10 mouse cellular contexts compared by ENCODE assay signal in the genomic region with DNA sequence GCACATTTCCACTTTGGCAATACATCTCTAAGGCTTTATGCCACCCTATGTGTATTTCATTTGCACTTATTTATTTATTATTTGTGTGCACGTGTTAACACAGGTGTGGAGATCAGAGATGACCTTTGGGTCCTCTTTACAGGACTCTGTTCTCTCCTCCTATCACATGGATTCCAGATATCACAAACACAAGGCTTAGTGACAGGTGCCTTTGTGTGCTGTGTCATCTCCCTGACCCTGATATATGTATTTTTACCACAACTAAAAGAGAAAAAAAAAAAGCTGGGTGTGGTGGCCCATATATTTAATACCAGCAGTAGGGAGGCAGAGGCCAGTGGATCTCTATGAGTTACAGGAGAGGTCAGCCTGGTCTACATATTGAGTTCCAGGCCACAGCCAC. TPM values are rescaled to one million over a fixed set of nuclear protein-coding genes. Genes with fewer than 3 reads are reported as not detected.
DNase-seq lines count a peak whose midpoint lies in the region; ATAC-seq and TF ChIP-seq lines count a peak whose summit lies in the region.
"Had no signal": no experiment of that assay in that cellular context is flagged by ENCODE, and none has a peak within 500 bp of the region (broad histone marks: within the 10 kb centered on the region; RNA-seq: fewer than 3 reads in every experiment).

No protein-coding gene starts in this region.

- H3K9ac ChIP-seq in heart, embryonic 13.5 days = peak overlapping the region; percentile 77
- no peak overlapping the region for H3K9ac ChIP-seq in heart, embryonic 12.5 days
- H3K9ac ChIP-seq in MEL (ENCODE audit: control insufficient read depth, low read depth, low read length, poor library complexity, severe bottlenecking) = peak overlapping the region; percentile 64
- 0 out of 2 replicates have a peak overlapping the region, but pooled peaks have one; percentile 66 for H3K9ac ChIP-seq in hindbrain, embryonic 12.5 days

- no peak for ATAC-seq in heart, embryonic 13.5 days (ENCODE audit: extremely low read depth, insufficient number of reproducible peaks, low FRiP score, low TSS enrichment)
- ATAC-seq in heart, embryonic 12.5 days (ENCODE audit: insufficient number of reproducible peaks, low FRiP score) = no peak
- no peak for ATAC-seq in hindbrain, embryonic 12.5 days (ENCODE audit: low FRiP score)
- no peak for ATAC-seq in granulocyte monocyte progenitor cell, adult 5-6 weeks (replicated peaks; ENCODE audit: poor library complexity, severe bottlenecking)

- no peak overlapping the region for H3K4me3 ChIP-seq in heart, embryonic 13.5 days
- H3K4me3 ChIP-seq in heart, embryonic 12.5 days = no peak overlapping the region
- H3K4me3 ChIP-seq in MEL (ENCODE audit: control insufficient read depth in 1 of 2, insufficient read depth in 1 of 2, low read depth in 2 of 2, low read length in 2 of 2) = peak overlapping the region; percentile 52 to 67
- no peak overlapping the region for H3K4me3 ChIP-seq in hindbrain, embryonic 12.5 days
- 0 out of 2 replicates have a peak overlapping the region, but pooled peaks have one; percentile 52 for H3K4me3 ChIP-seq in midbrain, embryonic 10.5 days

- TF ChIP-seq POLR2A in MEL (IDR thresholded peaks at IDR 0.05; ENCODE audit: control insufficient read depth in 1 of 2, insufficient read depth in 1 of 2, low read depth in 1 of 2, low read length in 2 of 2, poor library complexity in 1 of 2) = no peak

- TF ChIP-seq RAD21 in MEL (IDR thresholded peaks at IDR 0.05; ENCODE audit: low read depth, low read length) = no peak

- H3K4me1 ChIP-seq in heart, embryonic 13.5 days = peaks cover 25% of the 10 kb centered on the region
- H3K4me1 ChIP-seq in heart, embryonic 12.5 days (replicated peaks) = peaks cover 18% of the 10 kb centered on the region
- peaks cover 12 to 18% of the 10 kb centered on the region in 2 experiments for H3K4me1 ChIP-seq in MEL (ENCODE audit: control insufficient read depth in 1 of 2, insufficient read depth in 2 of 2, low read length in 2 of 2)
- peaks cover 17% of the 10 kb centered on the region for H3K4me1 ChIP-seq in hindbrain, embryonic 12.5 days
- H3K4me1 ChIP-seq in midbrain, embryonic 10.5 days = peaks cover 22% of the 10 kb centered on the region

- H3K36me3 ChIP-seq in heart, embryonic 13.5 days = no peaks in the 10 kb centered on the region
- H3K36me3 ChIP-seq in heart, embryonic 12.5 days = no peaks in the 10 kb centered on the region
- H3K36me3 ChIP-seq in MEL (ENCODE audit: control insufficient read depth in 1 of 2, insufficient read depth in 2 of 2, low read length in 2 of 2) = peaks cover 0 to 25% of the 10 kb centered on the region in 2 experiments; a peak in 2 of 4 replicates
- no peaks in the 10 kb centered on the region for H3K36me3 ChIP-seq in hindbrain, embryonic 12.5 days
- H3K36me3 ChIP-seq in midbrain, embryonic 10.5 days = no peaks in the 10 kb centered on the region

- WGBS in heart, embryonic 13.5 days = 47% methylated on average over 1 of the region's 1 CpGs
- 48% methylated on average over 1 of the region's 1 CpGs for WGBS in heart, embryonic 12.5 days
- 59% methylated on average over 1 of the region's 1 CpGs for WGBS in hindbrain, embryonic 12.5 days
- 70% methylated on average over 1 of the region's 1 CpGs for WGBS in midbrain, embryonic 10.5 days

- no peaks in the 10 kb centered on the region for H3K9me3 ChIP-seq in heart, embryonic 13.5 days
- H3K9me3 ChIP-seq in heart, embryonic 12.5 days (replicated peaks) = no peaks in the 10 kb centered on the region
- H3K9me3 ChIP-seq in MEL (replicated peaks; ENCODE audit: insufficient read depth, low read length) = no peaks in the 10 kb centered on the region
- H3K9me3 ChIP-seq in hindbrain, embryonic 12.5 days (replicated peaks) = no peaks in the 10 kb centered on the region
- H3K9me3 ChIP-seq in midbrain, embryonic 10.5 days (replicated peaks) = no peaks in the 10 kb centered on the region

- peak overlapping the region; percentile 89 for H3K27ac ChIP-seq in heart, embryonic 13.5 days (replicated peaks)
- no peak overlapping the region; the same call in 1 of the 2 replicates for H3K27ac ChIP-seq in heart, embryonic 12.5 days (ENCODE audit: poor library complexity, severe bottlenecking)
- peak overlapping the region; percentile 68 for H3K27ac ChIP-seq in MEL (ENCODE audit: control insufficient read depth, low read depth, low read length)
- H3K27ac ChIP-seq in hindbrain, embryonic 12.5 days = peak overlapping the region; percentile 95
- peak overlapping the region; percentile 95 for H3K27ac ChIP-seq in midbrain, embryonic 10.5 days (replicated peaks)

- TF ChIP-seq EP300 in MEL (IDR thresholded peaks at IDR 0.05; ENCODE audit: low read depth in 1 of 2, low read length in 2 of 2) = peak; percentile 33 to 47; a peak in 2 of 4 replicates

- no peaks in the 10 kb centered on the region; the same call in 1 of the 2 replicates for H3K79me2 ChIP-seq in MEL (ENCODE audit: control insufficient read depth, insufficient read depth, low read length, poor library complexity)

- no peaks in the 10 kb centered on the region for H3K27me3 ChIP-seq in heart, embryonic 13.5 days (replicated peaks)
- H3K27me3 ChIP-seq in heart, embryonic 12.5 days (replicated peaks) = no peaks in the 10 kb centered on the region
- no peaks in the 10 kb centered on the region for H3K27me3 ChIP-seq in MEL (ENCODE audit: control insufficient read depth in 1 of 2, insufficient read depth in 2 of 2, low read length in 2 of 2)
- no peaks in the 10 kb centered on the region for H3K27me3 ChIP-seq in hindbrain, embryonic 12.5 days
- no peaks in the 10 kb centered on the region for H3K27me3 ChIP-seq in midbrain, embryonic 10.5 days (ENCODE audit: low read depth, poor library complexity, severe bottlenecking)

- H3K4me2 ChIP-seq in heart, embryonic 13.5 days = peak overlapping the region; percentile 67
- no peak overlapping the region for H3K4me2 ChIP-seq in heart, embryonic 12.5 days
- peak overlapping the region; percentile 58 for H3K4me2 ChIP-seq in hindbrain, embryonic 12.5 days (replicated peaks)

- TF ChIP-seq CTCF in MEL (IDR thresholded peaks at IDR 0.05 in 2 of 3, conservative IDR thresholded peaks at IDR 0.05 in 1 of 3; ENCODE audit: control insufficient read depth in 1 of 3, insufficient read depth in 1 of 3, low read depth in 2 of 3, low read length in 3 of 3, poor library complexity in 1 of 3, severe bottlenecking in 1 of 3) = no peak

- peak; percentile 38 for DNase-seq in MEL (ENCODE audit: low read depth, low spot score)
- DNase-seq in midbrain, embryonic 10.5 days (ENCODE audit: low spot score) = no peak
- no peak for DNase-seq in left cerebral cortex, adult 9 months (ENCODE audit: low spot score in 2 of 2)
- DNase-seq in adrenal gland, postnatal 4 days (ENCODE audit: low spot score in 2 of 2) = no peak

RNA-seq across cellular contexts. Expression of a gene that starts 10.3 kb away (rescaled TPM):
- polyA plus RNA-seq in heart, embryonic 13.5 days (2015; fragmentation: Nextera tagmentation; extraction: Ambion mirVana) = 3.6 and 3.9 TPM in 2 replicates
- polyA plus RNA-seq in heart, embryonic 12.5 days (2016; fragmentation: Nextera tagmentation; extraction: Ambion mirVana) = 2.4 and 3.4 TPM in 2 replicates
- not detected in 2 replicates for total RNA-seq in MEL (2012; rRNA removed)
- not detected for polyA plus RNA-seq in MEL (2012; ENCODE audit: insufficient read depth in 1 of 2, insufficient read length in 2 of 2, low read depth in 1 of 2, low replicate concordance in 2 of 2, missing spikeins in 1 of 2)
- polyA plus RNA-seq in hindbrain, embryonic 12.5 days (2016; fragmentation: Nextera tagmentation; extraction: Ambion mirVana) = not detected in 2 replicates
- polyA plus RNA-seq in midbrain, embryonic 10.5 days (2016; fragmentation: Nextera tagmentation; extraction: Ambion mirVana) = not detected in 2 replicates
- total RNA-seq in granulocyte monocyte progenitor cell, adult 5-6 weeks (2014; fragmentation: Nextera tagmentation) = 0.51 TPM in 1 of 2 replicates, not detected in the other
- total RNA-seq in granulocyte monocyte progenitor cell, adult 5-6 weeks (2017) = not detected in 2 replicates
- 10 to 100 TPM; 12.6 to 19.8 TPM for total RNA-seq in adrenal gland, postnatal 4 days (2021)
- total RNA-seq: layer of hippocampus, postnatal 14 days had no signal
- polyA plus RNA-seq: activated CD4-positive, CD25-positive, alpha-beta regulatory T cell, adult 4 months had no signal

RNA-seq across cellular contexts. Expression of a gene that starts 17.9 kb away (rescaled TPM):
- 29.9 and 32.3 TPM in 2 replicates for polyA plus RNA-seq in heart, embryonic 13.5 days (2015; fragmentation: Nextera tagmentation; extraction: Ambion mirVana)
- polyA plus RNA-seq in heart, embryonic 12.5 days (2016; fragmentation: Nextera tagmentation; extraction: Ambion mirVana) = 50.3 and 58.3 TPM in 2 replicates
- 28.4 and 39.0 TPM in 2 replicates for total RNA-seq in MEL (2012; rRNA removed)
- polyA plus RNA-seq in MEL (2012; ENCODE audit: insufficient read depth in 1 of 2, insufficient read length in 2 of 2, low read depth in 1 of 2, low replicate concordance in 2 of 2, missing spikeins in 1 of 2) = 100 to 1,000 TPM in 1 of 2 experiments, 10 to 100 TPM in 1; 71.0 to 104 TPM
- polyA plus RNA-seq in hindbrain, embryonic 12.5 days (2016; fragmentation: Nextera tagmentation; extraction: Ambion mirVana) = 82.8 and 92.7 TPM in 2 replicates
- 56.2 and 60.9 TPM in 2 replicates for polyA plus RNA-seq in midbrain, embryonic 10.5 days (2016; fragmentation: Nextera tagmentation; extraction: Ambion mirVana)
- 58.4 and 58.8 TPM in 2 replicates for total RNA-seq in granulocyte monocyte progenitor cell, adult 5-6 weeks (2014; fragmentation: Nextera tagmentation)
- total RNA-seq in granulocyte monocyte progenitor cell, adult 5-6 weeks (2017) = 28.7 and 38.6 TPM in 2 replicates
- total RNA-seq in adrenal gland, postnatal 4 days (2021) = 10 to 100 TPM; 89.1 to 92.6 TPM

RNA-seq across cellular contexts. Expression of a gene that starts 32.7 kb away (rescaled TPM):
- 0.51 TPM in 1 of 2 replicates, not detected in the other for polyA plus RNA-seq in heart, embryonic 13.5 days (2015; fragmentation: Nextera tagmentation; extraction: Ambion mirVana)
- polyA plus RNA-seq in heart, embryonic 12.5 days (2016; fragmentation: Nextera tagmentation; extraction: Ambion mirVana) = 0.29 and 0.33 TPM in 2 replicates
- total RNA-seq in MEL (2012; rRNA removed) = not detected in 2 replicates
- polyA plus RNA-seq in MEL (2012; ENCODE audit: insufficient read depth in 1 of 2, insufficient read length in 2 of 2, low read depth in 1 of 2, low replicate concordance in 2 of 2, missing spikeins in 1 of 2) = not detected
- polyA plus RNA-seq in hindbrain, embryonic 12.5 days (2016; fragmentation: Nextera tagmentation; extraction: Ambion mirVana) = 0.37 and 0.40 TPM in 2 replicates
- 0.41 and 0.55 TPM in 2 replicates for polyA plus RNA-seq in midbrain, embryonic 10.5 days (2016; fragmentation: Nextera tagmentation; extraction: Ambion mirVana)
- not detected in 2 replicates for total RNA-seq in granulocyte monocyte progenitor cell, adult 5-6 weeks (2014; fragmentation: Nextera tagmentation)
- total RNA-seq in granulocyte monocyte progenitor cell, adult 5-6 weeks (2017) = not detected in 2 replicates
- total RNA-seq in adrenal gland, postnatal 4 days (2021) = not detected
- total RNA-seq: layer of hippocampus, postnatal 14 days had no signal

RNA-seq across cellular contexts. Expression of a gene that starts 40.5 kb away (rescaled TPM):
- 11.1 and 11.9 TPM in 2 replicates for polyA plus RNA-seq in heart, embryonic 13.5 days (2015; fragmentation: Nextera tagmentation; extraction: Ambion mirVana)
- polyA plus RNA-seq in heart, embryonic 12.5 days (2016; fragmentation: Nextera tagmentation; extraction: Ambion mirVana) = 12.0 and 14.0 TPM in 2 replicates
- 18.9 and 22.3 TPM in 2 replicates for total RNA-seq in MEL (2012; rRNA removed)
- 10 to 100 TPM in 1 of 2 experiments, not detected in 1; 19.8 TPM for polyA plus RNA-seq in MEL (2012; ENCODE audit: insufficient read depth in 1 of 2, insufficient read length in 2 of 2, low read depth in 1 of 2, low replicate concordance in 2 of 2, missing spikeins in 1 of 2)
- polyA plus RNA-seq in hindbrain, embryonic 12.5 days (2016; fragmentation: Nextera tagmentation; extraction: Ambion mirVana) = 12.1 and 13.8 TPM in 2 replicates
- 16.2 and 18.8 TPM in 2 replicates for polyA plus RNA-seq in midbrain, embryonic 10.5 days (2016; fragmentation: Nextera tagmentation; extraction: Ambion mirVana)
- total RNA-seq in granulocyte monocyte progenitor cell, adult 5-6 weeks (2014; fragmentation: Nextera tagmentation) = 5.0 and 7.0 TPM in 2 replicates
- total RNA-seq in granulocyte monocyte progenitor cell, adult 5-6 weeks (2017) = 10.3 and 11.5 TPM in 2 replicates
- total RNA-seq in adrenal gland, postnatal 4 days (2021) = 10 to 100 TPM; 10.1 to 12.3 TPM

RNA-seq across cellular contexts. Expression of a gene that starts 40.6 kb away (rescaled TPM):
- polyA plus RNA-seq in heart, embryonic 13.5 days (2015; fragmentation: Nextera tagmentation; extraction: Ambion mirVana) = 28.5 and 34.6 TPM in 2 replicates
- 32.1 and 40.9 TPM in 2 replicates for polyA plus RNA-seq in heart, embryonic 12.5 days (2016; fragmentation: Nextera tagmentation; extraction: Ambion mirVana)
- total RNA-seq in MEL (2012; rRNA removed) = 24.0 and 25.0 TPM in 2 replicates
- polyA plus RNA-seq in MEL (2012; ENCODE audit: insufficient read depth in 1 of 2, insufficient read length in 2 of 2, low read depth in 1 of 2, low replicate concordance in 2 of 2, missing spikeins in 1 of 2) = 10 to 100 TPM in 1 of 2 experiments, not detected in 1; 26.2 TPM
- polyA plus RNA-seq in hindbrain, embryonic 12.5 days (2016; fragmentation: Nextera tagmentation; extraction: Ambion mirVana) = 46.7 and 46.8 TPM in 2 replicates
- polyA plus RNA-seq in midbrain, embryonic 10.5 days (2016; fragmentation: Nextera tagmentation; extraction: Ambion mirVana) = 48.5 and 48.9 TPM in 2 replicates
- total RNA-seq in granulocyte monocyte progenitor cell, adult 5-6 weeks (2014; fragmentation: Nextera tagmentation) = 25.3 and 25.6 TPM in 2 replicates
- total RNA-seq in granulocyte monocyte progenitor cell, adult 5-6 weeks (2017) = 49.2 and 96.4 TPM in 2 replicates
- 10 to 100 TPM; 35.3 to 37.4 TPM for total RNA-seq in adrenal gland, postnatal 4 days (2021)

Comparison
In these comparisons a context has a peak if more than half of its experiments do, and no peak if none do; other contexts are left out.
1. H3K4me3 ChIP-seq: peak in MEL (2 of 2) and midbrain, embryonic 10.5 days (single experiment); none in heart, embryonic 13.5 days (single experiment), heart, embryonic 12.5 days (single experiment) and hindbrain, embryonic 12.5 days (single experiment).